Mouse (Mus musculus) spleen, adult 12 weeks (tissue): ENCODE data around the gene Wdfy4.

Experiments used
- DNase-seq: peaks from one replicate; pipeline ENCODE4 v3.0.0; 2022; ENCODE audit warnings: low spot score

The Wdfy4 gene

GRCm38 (mm10) chr14:33078110-33078509 is 107.2 kb downstream of the Wdfy4 start:
- DNase-seq = no peak

- DNase-seq = no peak
These were observed 112.0 kb downstream of the Wdfy4 start for GRCm38 (mm10) chr14:33073355-33073754.

DNA sequence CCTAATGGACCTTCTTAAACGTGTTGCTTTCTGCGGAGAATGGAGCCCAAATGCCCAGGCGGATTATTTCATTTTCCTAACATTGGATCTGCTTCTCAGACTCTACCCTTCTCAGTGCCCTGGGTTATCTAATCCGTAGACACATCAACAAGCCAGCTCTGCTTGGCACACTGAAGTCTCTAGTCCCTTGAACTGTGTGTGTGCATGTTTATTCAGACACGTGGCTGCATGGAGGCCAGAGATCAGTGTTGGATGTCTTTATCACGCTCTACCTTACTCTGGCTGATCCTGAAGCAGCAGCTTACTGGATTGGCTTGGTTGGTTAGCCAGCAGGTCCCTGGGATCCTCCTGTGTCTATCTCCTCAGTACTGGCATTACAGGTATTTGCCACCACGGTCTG is 113.0 kb downstream of the Wdfy4 start:
- no peak for DNase-seq

DNA sequence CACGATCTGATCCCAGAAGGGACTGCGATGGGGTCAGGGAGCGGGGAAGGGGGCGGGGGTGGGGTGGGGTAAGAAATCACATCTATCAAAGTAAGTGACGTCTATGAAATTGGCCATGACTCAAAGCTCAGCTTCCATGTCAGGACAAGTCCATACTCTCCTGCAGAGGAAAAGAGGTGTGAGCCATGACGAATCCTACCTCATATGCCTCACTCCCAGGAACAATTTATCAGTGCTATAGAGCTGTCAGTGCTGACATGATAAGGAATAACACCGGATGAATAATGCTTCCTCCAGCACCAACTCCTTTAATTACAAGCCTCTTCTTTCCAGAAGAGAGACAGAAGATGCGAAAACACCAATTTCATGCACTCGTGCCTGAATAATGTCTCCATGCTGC is 117.6 kb downstream of the Wdfy4 start:
- DNase-seq = no peak

GRCm38 (mm10) chr14:33062996-33063395 is 122.3 kb downstream of the Wdfy4 start:
- no peak for DNase-seq

GRCm38 (mm10) chr14:33058881-33059660 is 126.2 kb downstream of the Wdfy4 start:
- DNase-seq = no peak

GRCm38 (mm10) chr14:33053441-33053840 is 131.9 kb downstream of the Wdfy4 start:
- no peak for DNase-seq

GRCm38 (mm10) chr14:33045217-33045616 is 140.1 kb downstream of the Wdfy4 start:
- DNase-seq = no peak

- DNase-seq = no peak
These were observed 148.5 kb downstream of the Wdfy4 start for GRCm38 (mm10) chr14:33036811-33037210.

DNA sequence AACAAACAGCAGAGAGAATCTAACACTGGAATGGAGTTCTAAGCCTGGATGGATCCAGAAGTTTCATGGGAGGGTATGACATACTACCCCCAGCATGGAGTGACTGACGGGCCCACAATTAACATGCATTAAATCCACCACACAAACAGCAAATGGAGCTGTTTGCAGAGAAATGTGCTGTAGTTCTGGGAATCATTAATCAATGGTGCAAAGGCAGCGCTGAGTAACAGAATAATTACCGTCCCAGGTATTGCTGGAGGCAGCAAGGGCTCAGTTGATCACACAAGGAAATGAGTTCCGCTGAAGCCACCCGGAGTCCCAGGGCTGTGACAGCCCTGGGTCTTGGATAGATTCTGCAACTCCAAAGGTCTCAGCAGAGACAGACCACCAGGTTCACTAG is 149.9 kb downstream of the Wdfy4 start:
- DNase-seq = no peak

DNA sequence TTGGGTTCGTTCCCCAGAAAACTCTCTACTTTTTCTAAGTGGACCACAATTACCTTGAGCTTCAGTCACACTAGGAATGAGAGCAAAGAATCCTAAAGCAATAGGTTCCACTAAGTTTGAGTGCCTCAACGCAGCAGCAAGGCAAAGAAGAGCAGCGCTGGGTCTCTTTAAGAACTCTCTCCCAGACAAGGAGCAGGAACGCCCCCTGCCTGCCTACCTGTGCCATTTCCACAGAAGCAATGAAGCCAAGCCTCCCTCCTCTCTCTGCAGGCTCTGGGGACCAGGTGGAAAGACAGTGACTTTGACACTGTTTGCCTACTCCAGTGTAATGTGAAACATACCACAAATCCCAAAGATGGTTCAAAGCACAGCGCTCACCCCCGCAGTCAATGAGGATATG is 151.9 kb downstream of the Wdfy4 start:
- DNase-seq = no peak

- no peak for DNase-seq
These were observed 154.5 kb downstream of the Wdfy4 start for GRCm38 (mm10) chr14:33030849-33031248.

GRCm38 (mm10) chr14:33019606-33020005 is 165.7 kb downstream of the Wdfy4 start:
- DNase-seq = no peak

GRCm38 (mm10) chr14:33019050-33019449 is 166.3 kb downstream of the Wdfy4 start:
- no peak for DNase-seq

GRCm38 (mm10) chr14:33007638-33008037 is 177.7 kb downstream of the Wdfy4 start:
- no peak for DNase-seq

GRCm38 (mm10) chr14:33005114-33005513 is 180.2 kb downstream of the Wdfy4 start:
- no peak for DNase-seq

- DNase-seq = no peak
These were observed 185.0 kb downstream of the Wdfy4 start for GRCm38 (mm10) chr14:33000112-33000979.

DNA sequence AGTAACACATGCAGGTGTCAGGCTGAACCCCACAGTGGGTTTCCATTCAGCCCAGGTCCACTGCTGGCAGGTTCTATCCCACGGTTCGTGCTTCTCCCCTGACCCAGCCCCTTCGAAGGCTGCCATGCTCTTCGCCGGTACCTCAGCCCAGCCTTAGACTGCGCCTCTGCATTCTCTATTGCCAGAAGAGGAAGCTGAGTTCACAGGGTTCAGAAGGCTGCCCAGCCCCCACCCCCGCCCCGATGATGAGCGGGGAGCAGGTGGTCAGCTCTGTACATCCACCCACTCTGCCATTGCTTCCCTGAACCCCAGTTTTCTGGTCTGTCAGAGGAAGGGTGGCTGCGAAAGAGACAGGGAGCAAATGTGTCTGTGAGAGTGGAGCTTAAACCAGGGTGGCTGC is 185.8 kb downstream of the Wdfy4 start:
- no peak for DNase-seq

DNA sequence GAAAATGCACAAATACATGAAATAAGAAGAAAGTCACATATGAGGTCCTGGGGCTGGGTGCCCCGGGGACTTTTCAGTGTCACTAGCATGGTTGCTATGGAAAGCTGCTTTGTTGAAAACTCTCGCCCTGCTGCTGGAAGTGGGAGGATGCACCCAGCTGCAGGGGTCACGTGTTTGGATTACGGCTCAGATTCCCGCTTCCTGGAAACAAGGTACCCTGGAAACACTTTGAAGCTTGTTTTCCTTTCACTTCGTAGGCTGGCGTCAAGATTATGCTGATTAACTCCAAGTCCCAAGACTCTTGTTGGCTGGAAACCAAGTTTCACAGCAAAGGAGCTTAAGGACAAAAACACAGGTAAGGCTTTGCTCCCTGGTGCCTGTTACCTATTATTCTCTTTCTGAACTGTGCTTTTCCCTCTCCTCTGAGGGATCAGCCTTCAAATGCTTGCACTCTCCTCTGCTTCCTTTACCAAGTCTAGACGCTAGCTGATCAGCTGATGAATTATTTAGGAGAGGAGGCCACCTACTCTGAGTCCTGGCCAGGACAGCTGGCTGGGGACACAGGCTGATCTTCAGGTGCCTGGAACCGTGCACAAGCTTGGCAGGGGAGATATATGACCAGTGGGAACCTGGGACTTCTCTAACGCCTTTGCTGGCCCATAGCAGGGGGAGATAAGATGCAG is 190.2 kb downstream of the Wdfy4 start:
- DNase-seq = no peak

GRCm38 (mm10) chr14:32991082-32991481 is 194.2 kb downstream of the Wdfy4 start, which contains the start of gene Lrrc18:
Gene Lrrc18 (plus strand): TSS chr14:32991382.
- DNase-seq = no peak

DNA sequence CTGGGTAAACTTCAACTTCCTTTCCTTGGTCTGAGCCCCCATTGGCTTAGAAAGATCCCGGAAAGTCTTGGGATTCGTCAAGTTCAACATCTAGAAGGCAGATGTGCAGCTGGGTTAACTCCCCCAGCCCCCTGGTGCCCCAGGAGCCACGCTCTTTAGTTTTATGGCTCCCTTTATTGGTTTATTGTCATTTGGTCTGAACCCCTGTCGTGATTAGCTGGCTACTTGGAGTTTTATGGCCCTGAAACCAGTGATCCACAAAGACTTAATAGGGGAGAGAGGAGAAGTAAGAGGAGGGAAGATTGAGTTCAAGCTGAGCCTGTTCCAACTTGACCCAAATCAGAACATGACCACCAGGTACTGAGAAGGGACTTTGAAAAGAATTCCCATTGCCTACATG is 198.6 kb downstream of the Wdfy4 start:
- no peak for DNase-seq

DNA sequence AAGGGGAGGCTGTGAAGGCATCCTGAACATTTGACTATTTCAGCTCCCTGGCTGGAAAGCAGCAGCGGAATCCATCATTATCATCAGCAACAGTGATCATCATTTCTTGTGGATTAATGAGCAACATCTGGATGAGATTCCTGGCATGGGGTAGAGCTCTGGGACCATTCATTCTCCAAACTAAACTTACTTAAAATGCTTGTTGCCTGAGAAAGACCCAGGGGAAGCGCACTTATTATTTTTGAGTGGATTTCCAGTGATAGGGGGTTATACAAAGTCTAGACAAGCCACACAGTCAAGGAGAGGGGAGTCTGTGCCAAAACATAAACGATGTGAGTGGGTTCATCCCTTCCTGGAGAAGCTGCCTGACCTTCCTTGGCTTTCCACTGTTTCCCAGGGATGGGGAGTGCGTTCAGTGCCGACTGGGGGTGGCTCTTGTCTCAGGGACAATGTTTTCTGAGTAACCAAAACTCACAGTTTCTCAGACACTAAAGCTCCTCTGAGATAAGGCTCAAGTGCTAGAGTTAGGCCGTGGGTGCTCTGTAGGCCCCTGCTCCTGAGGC is 201.1 kb downstream of the Wdfy4 start:
- no peak for DNase-seq
